Mouse (Mus musculus) myocyte (in vitro differentiated cells): Measurements from ENCODE around the gene Has3.

Source experiments
- CEBPB ChIP-seq: IDR thresholded peaks from 2 replicates; pipeline ENCODE4 v1.6.1; 2011; ENCODE audit warnings: mild to moderate bottlenecking, moderate library complexity; ENCODE audit not compliant: poor library complexity, insufficient read depth, severe bottlenecking
- MAX ChIP-seq: IDR thresholded peaks from one replicate; pipeline ENCODE4 v1.6.1; 2011; ENCODE audit warnings: low read depth, mild to moderate bottlenecking, control low read depth
- MYOD1 ChIP-seq, 3 experiments: IDR thresholded peaks; one replicate each; pipeline ENCODE4 v1.6.1; 2011; ENCODE audit warnings: control low read depth in 2 of 3, low read depth in 2 of 3, mild to moderate bottlenecking in 2 of 3, moderate library complexity in 1 of 3; ENCODE audit not compliant: insufficient read length in 2 of 3, control insufficient read depth in 1 of 3
- MYOG ChIP-seq, 3 experiments: IDR thresholded peaks; one replicate each; pipeline ENCODE4 v1.6.1; 2011; ENCODE audit warnings: control low read depth in 2 of 3, low read depth in 2 of 3, mild to moderate bottlenecking in 2 of 3; ENCODE audit not compliant: insufficient read length in 2 of 3, control insufficient read depth in 1 of 3, insufficient read depth in 1 of 3
- POLR2A ChIP-seq: IDR thresholded peaks from one replicate; pipeline ENCODE4 v1.6.1; 2011; ENCODE audit warnings: low read depth, mild to moderate bottlenecking, control low read depth, moderate library complexity; ENCODE audit not compliant: insufficient read length
- POLR2AphosphoS2 ChIP-seq: IDR thresholded peaks from one replicate; pipeline ENCODE4 v1.6.1; 2011; ENCODE audit warnings: low read depth, control low read depth; ENCODE audit not compliant: insufficient read length
- TCF12 ChIP-seq: IDR thresholded peaks from one replicate; pipeline ENCODE4 v1.6.1; 2011; ENCODE audit warnings: mild to moderate bottlenecking, control low read depth; ENCODE audit not compliant: poor library complexity, insufficient read depth, severe bottlenecking
- USF1 ChIP-seq: IDR thresholded peaks from one replicate; pipeline ENCODE4 v1.6.1; 2011; ENCODE audit warnings: low read depth, mild to moderate bottlenecking, control low read depth, moderate library complexity

DNA sequence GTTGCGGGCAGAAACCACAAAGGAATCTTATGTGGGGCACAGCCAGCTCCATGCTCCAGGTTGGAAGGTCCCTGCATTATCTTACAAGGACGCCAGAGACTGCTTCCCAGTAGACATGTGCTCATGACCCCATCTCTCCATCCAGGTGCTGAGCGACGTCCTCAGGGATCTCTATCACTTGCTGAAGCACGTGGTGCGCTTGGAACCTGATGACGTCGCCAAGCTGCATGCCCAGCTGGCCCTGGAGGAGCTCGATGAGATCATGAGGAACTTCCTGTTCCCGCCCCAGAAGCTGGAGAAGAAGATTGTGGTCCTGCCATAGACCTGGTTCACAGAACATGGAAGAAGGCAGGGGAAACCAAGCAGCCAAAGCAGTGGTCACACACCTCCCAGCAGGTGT is 20.0 kb upstream of the Has3 start:
- TF ChIP-seq MAX (no peak), MYOD1 (IDR thresholded peaks at IDR 0.05; ENCODE audit: control insufficient read depth in 1 of 3, insufficient read length in 2 of 3, low read depth in 2 of 3) (no peak), POLR2A (no peak), TCF12 (no peak), CEBPB (no peak), USF1 (no peak), POLR2AphosphoS2 (no peak), MYOG (IDR thresholded peaks at IDR 0.05; ENCODE audit: control insufficient read depth in 1 of 3, insufficient read depth in 1 of 3, insufficient read length in 2 of 3, low read depth in 2 of 3) (no peak)
